Mouse (Mus musculus): Measurements from ENCODE around the gene Mapk8ip1.

- TF ChIP-seq POLR2A (IDR thresholded peaks at IDR 0.05; ENCODE audit: borderline replicate concordance, extremely low read depth, low read depth, low read length) (no peak), CTCF (IDR thresholded peaks at IDR 0.05; ENCODE audit: insufficient read depth, low read length) (no peak)
Measured at GRCm38 (mm10) chr2:92384101-92384500, 17.0 kb downstream of the Mapk8ip1 start.
